Mouse (Mus musculus): ENCODE data around the gene Chpf2. TPM values are rescaled to one million over a fixed set of nuclear protein-coding genes. Genes with fewer than 3 reads are reported as not detected.
A peak's percentile ranks its signal among the peaks of the same experiment; 100 is the strongest.

Gene Chpf2
- polyA plus RNA-seq, 1 experiment: not detected

DNA sequence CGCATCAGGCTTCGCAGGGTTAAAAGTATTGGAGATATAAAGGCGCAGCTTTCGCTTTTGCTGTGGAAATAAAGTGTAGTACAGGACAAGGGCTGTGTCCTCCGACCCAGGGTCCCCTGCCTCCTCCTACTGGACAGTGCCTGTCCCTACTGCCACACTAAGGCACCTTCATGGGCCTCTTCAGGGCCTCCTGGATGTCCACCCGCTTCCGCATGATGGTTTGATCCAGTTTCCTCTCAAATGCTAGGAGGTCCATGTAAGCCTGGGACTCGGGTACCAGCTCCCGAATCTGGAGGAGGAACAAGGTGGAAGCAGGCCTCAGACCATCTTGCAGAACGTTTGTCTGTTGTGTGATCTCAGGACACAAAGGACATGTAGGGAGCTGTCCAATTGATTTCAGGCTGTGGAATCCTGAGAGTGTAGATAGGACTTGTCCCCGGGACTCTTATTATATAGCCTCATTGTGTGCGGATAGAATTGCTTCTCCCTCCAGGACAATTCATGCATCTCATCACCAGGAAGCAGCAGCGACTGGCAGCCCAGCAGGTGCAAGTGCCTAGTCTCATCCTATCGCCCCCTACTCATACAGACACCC, 9.3 kb downstream of the Chpf2 start:
- Histone ChIP-seq H3K27ac (ENCODE audit: insufficient read depth, low read depth, low read length) (peak overlapping the region; percentile 95), H3K4me1 (ENCODE audit: control insufficient read depth, insufficient read depth, low read length) (peaks cover 63% of the 10 kb centered on the region), H3K4me3 (ENCODE audit: insufficient read depth, low read depth, low read length) (0 out of 2 replicates have a peak overlapping the region, but pooled peaks have one; percentile 18)
- WGBS: 33% methylated on average over 14 of the region's 14 CpGs
- no peak for TF ChIP-seq CTCF (IDR thresholded peaks at IDR 0.05; ENCODE audit: insufficient read depth, low read depth, low read length)
- TF ChIP-seq POLR2A (IDR thresholded peaks at IDR 0.05; ENCODE audit: insufficient read depth, low read depth, low read length): no peak

DNA sequence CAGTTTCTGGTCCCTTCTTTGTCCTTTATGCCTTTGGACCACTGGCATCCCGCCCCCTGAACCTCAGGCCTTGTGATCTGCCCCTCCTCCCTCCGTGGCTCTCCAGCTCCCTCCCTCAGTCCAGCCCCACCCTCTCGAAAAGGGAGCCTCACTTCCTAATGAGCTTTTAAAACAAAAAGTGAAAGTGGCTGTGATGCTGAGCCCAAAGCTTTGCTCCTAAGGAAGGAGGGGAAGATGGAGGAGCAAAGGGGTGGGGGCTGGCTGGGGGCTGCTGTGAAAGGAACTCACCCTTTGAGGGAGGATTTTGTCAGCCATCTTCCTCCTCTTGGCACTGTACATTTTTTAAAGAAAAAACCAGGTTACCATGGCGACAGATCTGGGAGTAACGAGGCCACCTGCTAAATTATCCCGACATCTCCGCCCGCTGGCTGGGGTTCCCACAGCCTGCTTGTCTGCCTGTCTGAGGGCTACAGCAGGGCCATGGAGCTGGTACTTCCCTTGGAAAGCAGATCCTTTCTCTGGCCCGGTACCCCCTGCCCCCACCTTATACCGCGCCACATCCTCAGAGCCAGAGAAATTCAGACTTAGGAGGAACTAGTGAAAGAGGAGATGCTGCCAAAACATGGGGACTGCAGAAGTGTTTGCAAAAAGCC, 10.1 kb downstream of the Chpf2 start:
- 4% methylated on average over 11 of the region's 11 CpGs for whole genome bisulfite sequencing
- no peak for TF ChIP-seq POLR2A (IDR thresholded peaks at IDR 0.05; ENCODE audit: insufficient read depth, low read depth, low read length)
- no peak for TF ChIP-seq CTCF (IDR thresholded peaks at IDR 0.05; ENCODE audit: insufficient read depth, low read depth, low read length)
- H3K4me1 ChIP-seq (ENCODE audit: control insufficient read depth, insufficient read depth, low read length): peaks cover 62% of the 10 kb centered on the region
- peak overlapping the region; percentile 18 for H3K4me3 ChIP-seq (ENCODE audit: insufficient read depth, low read depth, low read length)
- peak overlapping the region; percentile 95 for H3K27ac ChIP-seq (ENCODE audit: insufficient read depth, low read depth, low read length)

DNA sequence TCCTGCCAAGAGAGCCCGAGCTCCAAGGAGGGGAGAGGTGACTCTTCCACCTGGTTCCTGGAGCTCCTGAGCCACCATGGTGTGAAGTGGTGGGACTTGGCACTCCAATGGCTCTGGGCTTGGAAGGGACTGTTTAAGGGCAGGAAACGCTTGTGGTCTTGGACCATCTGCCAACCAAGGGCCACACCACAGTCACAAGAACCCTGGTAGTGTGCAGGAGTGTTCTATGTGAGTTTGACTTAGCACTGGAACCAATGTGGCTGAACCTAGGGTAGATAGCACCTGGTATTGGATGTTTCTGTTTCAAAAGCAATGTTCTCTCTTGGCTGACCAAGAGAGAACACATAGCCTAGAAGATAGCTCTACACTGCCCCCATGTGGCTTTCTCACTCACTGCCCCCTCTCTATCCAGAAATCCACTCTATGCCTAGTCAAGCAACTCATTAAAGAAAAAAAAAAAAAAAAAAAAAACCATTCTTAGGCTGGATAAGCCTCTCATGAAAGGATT, 10.7 kb downstream of the Chpf2 start:
- no peak for TF ChIP-seq CTCF (IDR thresholded peaks at IDR 0.05; ENCODE audit: insufficient read depth, low read depth, low read length)
- TF ChIP-seq POLR2A (IDR thresholded peaks at IDR 0.05; ENCODE audit: insufficient read depth, low read depth, low read length): no peak
- peak overlapping the region; percentile 94 for H3K27ac ChIP-seq (ENCODE audit: insufficient read depth, low read depth, low read length)
- peak overlapping the region; percentile 6; the same call in 1 of the 2 replicates for H3K4me3 ChIP-seq (ENCODE audit: insufficient read depth, low read depth, low read length)
- H3K4me1 ChIP-seq (ENCODE audit: control insufficient read depth, insufficient read depth, low read length): peaks cover 60% of the 10 kb centered on the region
- WGBS: 10% methylated on average over 2 of the region's 2 CpGs

DNA sequence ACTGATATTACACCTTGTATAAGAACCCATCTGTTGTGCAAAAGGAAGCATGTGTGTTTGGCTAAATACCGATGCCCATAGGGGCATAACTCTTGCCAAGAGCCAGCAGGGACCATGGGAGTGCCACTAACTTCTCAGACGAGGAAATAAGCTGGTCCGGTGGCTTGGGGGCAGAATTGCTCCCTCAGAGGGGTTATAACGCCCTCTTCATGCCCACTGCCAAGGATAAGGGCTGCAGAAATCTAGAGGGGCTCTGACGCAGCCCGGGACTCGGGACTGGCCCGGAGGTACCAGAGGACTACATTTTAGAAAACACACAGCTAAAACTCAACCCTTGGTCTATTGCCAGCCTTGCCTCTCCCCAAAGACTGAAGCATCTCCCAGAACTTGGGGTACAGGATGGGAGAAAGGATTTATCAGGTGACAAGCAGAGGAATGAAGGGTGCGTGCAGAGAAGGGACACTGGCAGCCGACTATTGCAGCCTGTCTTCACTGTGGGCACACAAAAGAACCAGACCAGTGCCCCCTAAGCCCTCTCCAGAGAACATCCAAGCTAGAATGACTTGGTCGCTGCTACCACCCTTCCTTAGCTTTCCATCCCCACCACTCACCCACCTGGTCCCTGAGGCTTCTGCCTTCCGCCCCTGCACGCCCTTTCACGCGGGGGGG, 11.5 kb downstream of the Chpf2 start:
- peaks cover 61% of the 10 kb centered on the region for H3K4me1 ChIP-seq (ENCODE audit: control insufficient read depth, insufficient read depth, low read length)
- H3K4me3 ChIP-seq (ENCODE audit: insufficient read depth, low read depth, low read length): peak overlapping the region; percentile 64
- 8% methylated on average over 15 of the region's 15 CpGs for WGBS
- TF ChIP-seq CTCF (IDR thresholded peaks at IDR 0.05; ENCODE audit: insufficient read depth, low read depth, low read length): no peak
- TF ChIP-seq POLR2A (IDR thresholded peaks at IDR 0.05; ENCODE audit: insufficient read depth, low read depth, low read length): no peak
- peak overlapping the region; percentile 40 for H3K27ac ChIP-seq (ENCODE audit: insufficient read depth, low read depth, low read length)

DNA sequence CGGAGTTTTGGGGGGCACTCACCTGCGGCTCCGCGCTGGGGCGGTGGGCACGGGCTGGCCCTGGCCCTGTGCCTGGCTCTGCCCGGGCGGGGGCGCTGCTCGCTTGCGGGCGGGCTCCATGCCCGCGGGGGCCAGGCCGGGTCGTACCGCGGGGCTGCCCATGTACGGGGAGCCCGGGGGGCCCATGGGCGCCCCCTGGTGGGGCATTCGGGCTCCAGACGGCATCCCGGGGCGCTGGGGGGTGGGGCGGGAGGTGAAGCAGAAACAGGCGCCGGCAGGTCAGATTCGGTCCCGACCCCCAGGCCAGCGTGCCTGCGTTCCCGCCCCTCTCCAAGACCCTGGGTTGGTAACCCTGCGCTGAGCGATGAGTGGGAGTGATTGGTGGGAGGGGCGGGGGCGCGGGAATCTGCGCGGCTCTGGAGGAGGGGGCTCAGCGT, 12.0 kb downstream of the Chpf2 start:
- TF ChIP-seq POLR2A (IDR thresholded peaks at IDR 0.05; ENCODE audit: insufficient read depth, low read depth, low read length) (no peak), CTCF (IDR thresholded peaks at IDR 0.05; ENCODE audit: insufficient read depth, low read depth, low read length) (peak; percentile 63)
- peaks cover 65% of the 10 kb centered on the region for H3K4me1 ChIP-seq (ENCODE audit: control insufficient read depth, insufficient read depth, low read length)
- H3K27ac ChIP-seq (ENCODE audit: insufficient read depth, low read depth, low read length): peak overlapping the region; percentile 40; the same call in 1 of the 2 replicates
- under 1% methylated on average over 41 of the region's 41 CpGs for WGBS
- peak overlapping the region; percentile 64 for H3K4me3 ChIP-seq (ENCODE audit: insufficient read depth, low read depth, low read length)

DNA sequence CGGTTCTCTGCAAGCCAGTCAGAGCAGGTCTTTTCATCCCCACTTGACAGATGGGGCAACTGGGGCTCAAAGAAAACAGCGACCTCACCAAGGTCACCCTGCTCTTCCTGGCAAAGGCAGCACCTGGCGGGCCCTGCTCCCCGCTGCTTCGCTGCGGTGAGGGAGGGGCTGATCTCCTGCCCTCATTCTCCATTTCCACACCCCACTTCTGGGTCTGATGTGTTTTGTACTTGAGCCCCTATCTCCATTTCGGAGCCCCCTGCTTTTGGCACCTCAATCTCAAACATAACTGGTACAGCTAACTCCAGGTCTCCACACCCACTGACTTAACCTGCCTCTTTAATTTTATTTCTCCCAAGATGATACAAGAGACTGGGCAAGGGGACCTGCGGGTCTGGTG, 12.6 kb downstream of the Chpf2 start:
- peaks cover 70% of the 10 kb centered on the region for H3K4me1 ChIP-seq (ENCODE audit: control insufficient read depth, insufficient read depth, low read length)
- 30% methylated on average over 8 of the region's 8 CpGs for WGBS
- peak overlapping the region; percentile 64; the same call in 1 of the 2 replicates for H3K4me3 ChIP-seq (ENCODE audit: insufficient read depth, low read depth, low read length)
- H3K27ac ChIP-seq (ENCODE audit: insufficient read depth, low read depth, low read length): no peak overlapping the region
- TF ChIP-seq POLR2A (IDR thresholded peaks at IDR 0.05; ENCODE audit: insufficient read depth, low read depth, low read length): no peak
- TF ChIP-seq CTCF (IDR thresholded peaks at IDR 0.05; ENCODE audit: insufficient read depth, low read depth, low read length): no peak

DNA sequence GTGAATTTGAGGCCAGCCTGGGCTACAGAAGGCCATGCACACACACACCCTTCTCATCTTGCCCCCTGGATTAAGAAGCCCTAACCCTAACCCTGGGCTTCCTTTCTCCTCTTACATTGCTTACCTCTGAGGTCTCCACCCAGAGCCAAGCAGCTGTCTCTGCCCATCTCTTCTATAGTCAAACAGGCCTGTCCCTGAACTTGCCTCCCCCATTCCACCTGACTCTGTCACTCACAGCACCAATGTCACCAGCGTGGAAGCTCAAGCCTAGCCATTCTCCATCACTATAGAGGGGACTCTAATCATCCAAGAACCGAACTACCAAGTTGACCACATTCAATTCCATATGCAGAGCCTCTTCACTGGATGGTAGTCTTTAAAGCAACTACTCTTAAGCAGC, 13.7 kb downstream of the Chpf2 start:
- Histone ChIP-seq H3K4me1 (ENCODE audit: control insufficient read depth, insufficient read depth, low read length) (peaks cover 68% of the 10 kb centered on the region), H3K4me3 (ENCODE audit: insufficient read depth, low read depth, low read length) (no peak overlapping the region), H3K27ac (ENCODE audit: insufficient read depth, low read depth, low read length) (no peak overlapping the region)
- 96% methylated on average over 2 of the region's 2 CpGs for WGBS
- TF ChIP-seq POLR2A (IDR thresholded peaks at IDR 0.05; ENCODE audit: insufficient read depth, low read depth, low read length): no peak
- TF ChIP-seq CTCF (IDR thresholded peaks at IDR 0.05; ENCODE audit: insufficient read depth, low read depth, low read length): no peak

DNA sequence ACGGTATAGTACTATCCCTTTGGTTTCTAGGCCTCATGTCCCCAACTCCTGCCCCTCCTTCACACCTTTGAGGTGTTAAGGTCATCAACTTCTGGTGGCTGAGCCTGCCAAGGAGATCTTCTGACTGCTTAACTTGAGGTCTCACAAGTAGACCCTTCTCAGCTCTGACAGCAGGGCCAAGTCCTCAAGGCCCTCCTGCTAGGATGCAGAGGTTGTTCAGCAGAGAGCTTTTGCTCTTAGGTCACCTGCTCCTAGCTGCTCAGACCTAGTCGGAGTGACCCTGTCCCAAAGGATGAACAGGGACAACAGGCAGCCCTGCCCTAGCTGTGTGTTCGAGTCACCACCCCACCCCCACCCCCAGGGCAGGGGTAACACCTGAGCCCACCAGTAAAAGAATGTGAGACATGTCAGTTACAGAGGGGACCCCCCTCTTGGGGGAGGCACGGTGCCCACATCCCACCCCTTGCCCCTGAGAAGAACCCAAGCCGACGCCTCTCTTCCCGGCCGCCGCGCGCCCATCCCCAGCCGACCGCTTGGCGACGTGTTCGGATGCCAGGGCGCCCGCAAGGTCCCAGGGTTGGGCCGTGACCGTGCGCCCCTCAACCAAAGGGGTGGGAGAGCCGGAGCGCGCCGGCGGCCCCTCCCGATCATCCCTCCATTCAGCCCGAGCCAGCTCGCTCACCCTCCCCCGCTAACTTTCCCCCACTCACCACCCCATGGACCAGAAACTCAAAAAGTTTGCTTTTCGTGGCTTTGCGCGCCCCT, 14.7 kb downstream of the Chpf2 start:
- H3K4me1 ChIP-seq (ENCODE audit: control insufficient read depth, insufficient read depth, low read length): peaks cover 66% of the 10 kb centered on the region
- TF ChIP-seq POLR2A (IDR thresholded peaks at IDR 0.05; ENCODE audit: insufficient read depth, low read depth, low read length): no peak
- no peak for TF ChIP-seq CTCF (IDR thresholded peaks at IDR 0.05; ENCODE audit: insufficient read depth, low read depth, low read length)
- WGBS: 4% methylated on average over 33 of the region's 33 CpGs

More for the DNA sequence above, 14.7 kb downstream of the Chpf2 start:
- H3K27ac ChIP-seq (ENCODE audit: insufficient read depth, low read depth, low read length): peak overlapping the region; percentile 0; the same call in 1 of the 2 replicates
- H3K4me3 ChIP-seq (ENCODE audit: insufficient read depth, low read depth, low read length): peak overlapping the region; percentile 54

Measured in olfactory bulb, adult 2 months (tissue).